Mouse (Mus musculus): ENCODE measurements around the gene Nap1l2.
"Not testable (repeated sequence)": the region's sequence is repeated elsewhere in the genome, so short reads cannot be mapped to it uniquely, and the experiment has no call there.

Nap1l2 gene

DNA sequence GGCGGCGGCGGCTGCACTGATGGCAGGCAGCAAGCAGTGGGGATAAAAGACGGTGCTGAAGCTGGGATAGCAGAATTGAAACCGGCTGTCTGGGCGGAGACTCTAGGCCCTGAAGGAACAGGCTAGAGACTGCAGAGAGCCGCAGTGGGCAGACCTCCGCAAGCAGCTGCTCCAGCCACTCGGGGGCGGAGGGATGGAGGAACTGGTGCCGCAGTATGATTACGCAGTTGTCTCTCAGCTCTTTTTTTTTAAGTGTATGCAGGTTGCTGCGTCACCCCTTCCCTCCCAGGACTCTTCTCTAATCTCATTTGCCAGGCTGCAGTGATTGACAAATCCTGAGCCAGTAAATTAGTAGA is at the start of gene Nap1l2:
Gene Nap1l2, minus strand, starts transcription at position 210 of the 356 bp plus-strand sequence.
- no peak for DNase-seq (ENCODE audit: low spot score in 2 of 2)

DNA sequence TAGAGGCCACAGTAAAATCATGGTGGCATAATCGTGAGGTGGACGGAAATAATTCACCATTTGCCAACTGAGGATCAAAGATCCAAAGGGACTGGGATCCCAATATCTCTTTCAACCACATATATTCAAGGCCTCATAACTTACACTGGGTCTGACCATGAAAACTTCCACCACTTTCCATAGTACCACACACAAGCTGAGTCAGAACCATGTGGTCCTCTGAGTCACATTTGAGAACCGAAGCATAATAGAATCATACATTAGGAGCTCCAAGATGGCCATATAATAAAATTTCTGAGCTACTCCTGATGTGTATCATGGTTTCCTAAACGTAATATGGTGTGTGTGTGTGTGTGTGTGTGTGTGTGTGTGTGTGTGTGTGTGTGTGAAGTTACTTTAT is 28.8 kb upstream of the Nap1l2 start:
- no peak for DNase-seq (ENCODE audit: low spot score in 2 of 2)

DNA sequence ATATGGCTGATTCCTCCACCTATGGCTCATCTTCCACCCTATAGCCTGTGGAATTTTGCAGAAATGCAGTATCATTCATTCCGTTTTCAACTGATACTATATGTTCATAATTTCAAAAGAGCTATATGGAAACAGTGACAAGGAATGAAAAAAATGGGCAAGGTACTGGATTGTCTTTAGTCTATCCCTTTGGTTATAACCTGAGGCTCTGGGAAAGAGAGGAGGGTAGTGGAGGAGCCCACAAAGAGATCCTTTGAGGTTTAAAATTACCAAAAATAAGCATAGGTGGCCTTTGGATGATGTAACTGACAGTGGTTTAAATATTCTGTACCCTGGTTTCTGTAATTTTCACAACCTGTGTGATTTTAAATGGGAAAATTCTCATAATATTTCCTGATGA is 389 bp upstream of the Nap1l2 start:
- DNase-seq (ENCODE audit: low spot score in 2 of 2) = no peak

DNA sequence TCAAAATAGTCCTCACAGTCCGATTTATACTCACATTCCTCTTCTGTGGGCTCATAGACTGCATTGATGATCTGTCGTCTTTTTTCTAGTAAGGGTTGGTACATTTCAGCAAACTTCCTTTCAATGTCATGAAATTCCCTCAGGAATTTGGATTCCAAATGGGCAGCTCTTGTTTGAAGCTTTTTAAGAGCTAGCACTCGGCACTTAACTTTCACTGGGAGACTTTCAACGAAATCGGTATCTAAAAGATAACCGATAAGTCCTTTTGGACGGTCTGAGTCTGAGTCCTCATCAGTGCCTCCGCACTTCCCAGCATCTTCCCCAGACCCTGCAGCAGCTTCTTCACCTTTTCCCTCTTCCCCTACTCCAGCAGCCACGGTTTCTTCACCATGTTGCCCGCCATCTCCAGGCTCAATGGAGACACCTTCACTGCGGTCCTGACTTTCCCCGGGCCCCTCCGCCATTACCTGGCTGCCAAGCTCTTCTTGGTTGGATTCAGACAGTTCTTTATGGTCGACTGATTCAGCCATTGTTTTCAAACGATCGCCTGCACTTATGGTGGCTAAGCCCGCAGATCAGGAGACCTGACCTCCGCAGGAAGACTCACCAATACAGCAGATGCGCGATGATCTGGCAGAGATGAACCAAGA is 534 bp downstream of the Nap1l2 start:
- DNase-seq (ENCODE audit: low spot score in 2 of 2) = no peak

DNA sequence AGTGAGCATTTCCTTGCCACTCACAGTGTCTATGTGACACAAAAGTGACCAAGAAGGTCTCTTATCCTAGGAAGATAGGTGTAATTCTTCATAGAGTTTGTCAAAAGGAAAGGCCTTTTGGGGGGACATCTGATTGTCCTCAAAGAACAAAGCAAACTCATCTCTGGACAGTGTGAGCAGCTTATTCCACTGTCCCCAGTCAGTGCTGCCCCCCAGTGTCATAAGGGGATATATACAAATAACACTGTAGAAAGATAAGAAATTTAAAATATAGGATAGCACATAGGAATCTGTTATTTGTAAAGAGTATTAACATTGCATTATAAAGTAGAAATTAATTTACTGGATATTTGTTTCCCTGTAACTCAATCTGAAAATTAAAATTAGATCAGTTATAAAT is 2.9 kb downstream of the Nap1l2 start:
- no peak for DNase-seq (ENCODE audit: low spot score in 2 of 2)

DNA sequence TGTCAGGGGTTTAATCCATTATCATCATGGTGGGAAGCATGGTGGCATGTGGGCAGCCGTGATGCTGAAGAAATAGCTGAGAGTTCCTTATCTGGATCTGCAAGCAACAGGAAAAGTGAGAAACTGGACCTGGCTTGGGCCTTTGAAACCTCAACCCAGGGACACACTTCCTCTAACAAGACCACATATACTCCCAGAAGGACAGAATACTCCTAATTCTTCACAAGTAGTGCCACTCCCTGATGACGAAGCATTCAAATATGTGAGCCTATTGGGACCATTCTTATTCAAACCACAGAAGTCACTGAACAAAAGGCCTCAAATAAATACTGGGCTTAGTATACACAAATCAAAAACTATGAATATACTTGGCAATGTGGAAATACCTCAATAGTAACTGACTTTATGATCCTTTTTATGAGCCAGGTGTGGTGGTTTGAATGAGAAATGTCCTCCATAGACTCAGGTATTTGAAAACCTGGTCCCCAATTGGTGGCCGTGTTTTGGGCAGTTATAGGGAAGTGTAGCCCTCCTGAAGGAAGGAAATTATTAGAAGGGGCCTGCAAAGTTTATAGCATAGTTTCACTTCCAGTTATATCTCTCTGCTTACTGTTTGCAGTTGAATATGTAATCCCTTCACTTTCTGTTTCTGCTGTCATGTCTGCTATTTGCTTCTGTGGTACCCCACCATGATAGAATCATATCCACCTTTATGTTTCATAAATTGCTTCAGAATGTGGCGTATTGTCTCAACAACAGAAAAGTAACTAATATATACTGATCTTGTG is 6.5 kb downstream of the Nap1l2 start:
- no peak for DNase-seq (ENCODE audit: low spot score in 2 of 2)

DNA sequence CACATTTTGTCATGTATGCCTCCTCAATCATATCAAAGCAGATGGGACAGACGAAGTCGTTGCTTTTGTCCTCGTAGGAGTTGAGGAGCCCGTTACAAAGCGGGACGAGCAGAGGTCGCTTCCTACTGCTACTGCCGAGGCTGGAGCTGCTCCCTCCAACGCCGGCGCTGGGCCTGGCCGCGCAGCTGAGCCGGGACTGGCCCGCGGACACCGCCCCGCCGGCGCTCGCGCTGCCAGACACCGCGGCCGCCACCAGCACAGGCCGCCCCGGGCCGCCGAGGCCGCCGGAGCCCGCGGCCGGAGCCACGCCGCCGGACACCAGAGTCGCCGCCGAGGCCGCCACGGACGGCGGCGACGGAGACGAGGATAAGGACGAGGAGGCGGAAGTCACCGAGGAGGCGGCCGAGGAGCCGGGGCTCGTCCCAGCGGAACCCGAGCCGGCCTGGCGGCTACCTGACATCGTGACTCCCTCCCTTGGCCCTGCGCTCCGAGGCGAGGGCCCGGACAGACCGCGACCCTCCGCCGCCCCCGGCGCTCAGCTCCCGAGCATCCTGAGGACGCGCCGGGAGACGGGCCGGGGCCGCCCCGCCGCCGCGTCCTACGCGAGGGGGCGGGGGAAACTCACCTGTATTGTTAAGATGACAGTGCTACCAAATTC is 21.4 kb downstream of the Nap1l2 start:
- not testable (repeated sequence) for DNase-seq (ENCODE audit: low spot score in 2 of 2)

DNA sequence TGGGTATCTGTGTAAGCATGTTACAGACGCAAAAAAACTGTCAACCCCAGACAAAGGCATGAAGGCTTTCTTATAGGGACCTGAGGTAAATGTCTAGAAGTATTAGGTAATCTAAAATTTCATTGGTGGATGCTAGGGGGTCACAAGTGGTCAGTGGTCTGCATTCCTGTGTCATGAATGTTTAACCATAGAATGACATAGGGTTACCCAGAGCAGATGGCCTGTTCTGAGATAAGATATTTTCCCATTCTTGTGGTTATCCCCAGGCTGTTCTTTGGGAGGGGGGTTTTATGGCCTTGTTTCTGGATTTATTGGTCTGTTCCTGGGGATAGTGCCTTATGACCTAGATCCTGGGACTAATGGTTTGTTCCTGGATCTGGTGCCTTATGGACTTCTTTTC is 30.3 kb downstream of the Nap1l2 start:
- DNase-seq (ENCODE audit: low spot score in 2 of 2) = no peak

DNA sequence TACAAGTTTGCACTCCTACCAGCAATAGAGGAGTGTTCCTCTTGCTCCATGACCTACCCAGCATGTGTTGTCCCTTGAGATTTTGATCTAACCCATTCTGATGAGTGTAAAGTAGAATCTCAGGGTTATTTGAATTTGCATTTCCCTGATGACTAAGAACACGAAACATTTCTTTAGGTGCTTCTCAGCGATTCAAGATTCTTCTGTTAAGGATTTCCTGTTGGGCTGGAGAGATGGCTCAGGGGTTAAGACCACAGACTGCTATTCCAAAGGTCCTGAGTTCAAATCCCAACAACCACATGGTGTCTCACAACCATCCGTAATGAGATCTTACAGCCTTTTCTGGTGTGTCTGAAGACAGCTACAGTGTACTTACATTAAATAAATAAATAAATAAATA is 47.9 kb downstream of the Nap1l2 start:
- no peak for DNase-seq (ENCODE audit: low spot score in 2 of 2)
